Mouse (Mus musculus) pancreas, adult 10 weeks (tissue): ENCODE results near the gene Clba1. TPM values are rescaled to one million over a fixed set of nuclear protein-coding genes. Genes with fewer than 3 reads are reported as not detected.

ENCODE experiments used
- polyA plus RNA-seq: library from polyadenylated mRNA; stranded (reverse); fragments of 350-450 nt; fragmentation: Illumina TruSeq; extraction: RNeasy Lipid Tissue Mini Kit (QIAGEN cat#74804); gene quantifications from one replicate; pipeline ENCODE4 v1.2.3, GENCODE M21; 2015; ENCODE audit warnings: low read depth, low replicate concordance; ENCODE audit not compliant: insufficient read depth

The Clba1 gene
- polyA plus RNA-seq: 1.8 TPM

DNA sequence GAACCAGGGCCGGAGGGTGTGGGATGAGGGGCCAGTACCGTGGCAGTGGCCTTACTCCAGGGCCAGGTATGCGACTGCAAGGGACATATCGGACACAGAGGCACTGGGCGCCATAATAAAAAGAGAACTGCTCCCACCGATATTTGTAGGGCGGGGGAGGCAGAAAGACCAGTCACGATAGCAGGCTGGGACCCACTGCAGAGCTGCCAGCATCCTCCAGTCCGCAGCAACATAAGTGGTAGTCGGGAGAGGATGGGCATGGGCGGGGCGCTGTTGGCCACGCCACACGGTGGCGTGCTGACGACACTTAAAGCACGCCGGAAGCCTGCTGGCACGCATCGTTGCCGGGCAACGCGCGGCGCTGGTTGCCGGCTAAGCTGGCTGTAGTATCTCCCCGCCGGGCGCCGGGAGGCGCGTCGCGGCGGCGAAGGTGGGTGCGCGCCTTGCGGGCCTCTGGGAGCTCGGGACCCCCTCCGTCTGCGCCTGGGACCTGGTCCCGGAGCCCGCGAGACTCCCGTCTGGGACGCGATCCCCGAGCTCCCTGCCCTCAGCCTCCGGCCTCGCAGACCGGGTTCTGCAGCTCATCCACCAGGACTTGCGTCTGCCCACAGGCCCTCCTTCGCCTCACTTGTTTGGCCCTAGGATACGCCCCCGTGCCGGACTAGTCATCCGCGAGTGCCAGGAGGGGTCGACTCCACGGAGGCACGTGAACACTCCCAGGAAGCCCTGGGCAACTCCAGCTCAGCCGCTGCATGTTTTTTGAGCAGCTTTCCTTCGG, at the start of gene Clba1:
Gene Clba1 (plus strand): TSS at position 351 of the 778 bp plus-strand sequence.

DNA sequence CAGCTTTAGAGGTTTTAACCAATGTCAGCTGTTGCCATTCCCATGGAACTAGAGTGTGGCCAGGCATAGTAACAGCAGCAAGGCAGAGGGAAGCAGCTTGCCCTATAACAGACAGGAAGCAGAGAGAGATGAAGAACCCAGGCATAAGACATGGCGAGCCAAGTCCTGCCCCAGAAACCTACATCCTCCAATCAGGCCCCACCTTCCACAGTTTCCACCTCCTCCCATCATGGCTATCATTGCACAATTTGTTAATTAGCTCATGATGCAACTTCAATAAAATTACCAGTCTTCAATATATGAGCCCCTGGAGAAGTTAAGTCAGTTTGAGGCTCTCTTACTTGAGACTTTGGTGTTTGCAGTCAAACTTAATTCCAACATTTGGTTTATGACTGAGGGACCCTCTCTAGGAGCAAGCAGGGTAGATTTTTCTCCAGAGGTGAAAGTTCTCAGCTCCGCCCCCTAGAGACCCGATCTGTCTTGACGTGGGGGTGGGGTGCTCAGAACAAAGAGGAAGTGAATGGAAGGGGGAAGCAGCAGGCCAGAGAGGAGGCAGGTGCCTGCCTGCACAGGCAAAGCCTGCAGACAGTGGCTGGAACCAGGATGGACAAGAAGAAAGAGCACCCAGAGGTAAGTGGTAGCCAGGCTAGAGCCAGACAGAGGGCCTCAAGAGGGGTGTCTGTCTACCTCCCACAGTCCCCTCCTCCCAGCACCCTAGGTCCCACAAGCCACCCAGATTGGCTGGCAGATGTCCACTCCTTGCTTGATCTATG, 48.4 kb upstream of the Clba1 start, which contains the start of gene Pld4:
Gene Pld4 (plus strand): TSS at position 502 of the 773 bp plus-strand sequence.

DNA sequence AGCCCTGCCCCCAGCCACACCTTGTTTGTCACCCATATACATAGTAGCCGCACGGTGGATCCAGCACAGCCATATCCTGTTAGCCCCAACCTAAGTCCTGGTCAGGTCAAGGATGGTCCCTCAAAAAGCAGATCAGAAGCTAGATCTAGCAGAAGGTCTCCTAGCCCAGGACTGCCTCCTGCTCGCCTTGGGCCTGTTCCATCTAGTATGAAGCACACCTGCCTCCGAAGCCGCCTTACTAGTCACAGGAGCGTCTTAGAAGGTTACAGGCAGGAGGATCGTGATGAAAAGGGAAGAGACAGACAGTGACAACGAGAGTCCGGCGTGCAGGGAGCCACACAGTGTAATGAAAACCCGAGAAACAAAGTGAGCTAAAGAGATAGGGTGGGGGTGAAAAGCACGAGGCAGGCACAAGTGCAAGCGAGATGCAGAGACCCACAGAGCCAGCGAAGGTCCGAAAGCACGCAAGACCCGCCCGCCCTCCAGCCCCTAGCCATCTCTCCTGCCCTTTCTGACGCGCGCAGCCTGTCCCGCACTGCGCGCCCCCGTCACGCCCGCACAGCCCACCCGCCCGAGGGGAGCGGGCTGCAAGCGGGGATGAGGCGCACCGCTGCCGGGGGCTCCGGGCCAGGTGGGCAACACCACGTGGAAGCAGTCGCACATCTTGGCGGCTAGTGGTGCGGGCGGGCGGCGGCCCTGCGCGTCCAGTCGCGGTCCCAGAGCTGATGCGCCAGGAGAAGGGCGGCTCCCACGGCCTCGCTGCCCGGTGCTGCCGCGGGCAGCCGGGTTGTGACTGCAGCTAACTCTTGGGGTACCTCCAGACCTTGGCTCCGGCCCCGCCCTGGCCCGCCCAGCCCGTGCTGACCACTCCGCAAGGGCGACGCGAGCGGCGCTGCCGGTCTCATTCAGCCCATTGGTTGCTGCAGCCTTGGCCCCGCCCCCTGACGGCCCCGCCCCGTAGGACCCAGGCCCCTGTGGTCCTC, 6.6 kb upstream of the Clba1 start, which contains the start of gene Ahnak2:
Gene Ahnak2 (minus strand): TSS at position 794 of the 983 bp plus-strand sequence.

DNA sequence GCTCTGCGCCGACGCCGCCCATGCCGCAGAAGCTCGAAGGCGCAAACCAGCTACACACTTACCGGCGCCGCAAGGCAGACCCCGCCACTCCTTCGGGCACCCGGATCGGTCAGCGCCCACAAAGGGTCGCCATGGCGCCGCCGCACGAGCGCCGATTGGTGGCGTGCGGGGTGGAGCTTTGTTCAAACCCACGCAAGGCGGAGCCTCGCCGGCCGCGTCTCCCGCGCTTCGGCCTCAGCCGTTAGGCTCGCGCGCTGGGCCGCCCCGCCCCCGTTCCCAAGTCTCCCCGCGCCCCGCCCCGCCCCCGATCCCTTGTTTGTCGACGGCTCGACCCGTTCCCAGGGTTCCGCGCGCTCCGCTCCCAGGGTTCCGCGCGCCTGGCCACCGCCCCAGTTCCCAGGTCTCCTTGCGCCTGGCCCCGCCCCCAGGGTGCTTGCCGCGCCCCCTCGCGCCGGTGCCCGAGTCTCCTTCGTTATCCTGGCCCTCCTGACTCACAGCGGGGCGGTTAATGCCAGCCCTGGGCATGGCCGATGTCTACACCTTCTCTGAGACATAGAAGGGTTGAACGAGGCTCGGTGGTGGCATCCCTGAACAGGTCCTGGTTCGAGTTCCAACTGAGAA, 20.6 kb downstream of the Clba1 start, which contains the start of gene Cdca4:
Gene Cdca4 (minus strand): TSS at position 180 of the 621 bp plus-strand sequence.

Other genes starting within 250 kb of the Clba1 start
- gene Inf2, start 220.2 kb upstream of the Clba1 start, polyA plus RNA-seq: 5.4 TPM
- 1.4 TPM for gene Adssl1, start 188.9 kb upstream of the Clba1 start, polyA plus RNA-seq
- gene Siva1, start 164.3 kb upstream of the Clba1 start, polyA plus RNA-seq: 14.2 TPM
- 35.9 TPM for gene Akt1, start 134.1 kb upstream of the Clba1 start, polyA plus RNA-seq
- 5.6 TPM for gene Zbtb42, start 130.1 kb upstream of the Clba1 start, polyA plus RNA-seq
- gene Cep170b, start 88.5 kb upstream of the Clba1 start, polyA plus RNA-seq: 11.7 TPM
- gene Pld4, start 48.3 kb upstream of the Clba1 start, polyA plus RNA-seq: 5.7 TPM
- 6.0 TPM for gene Ahnak2, start 6.3 kb upstream of the Clba1 start, polyA plus RNA-seq
- 3.2 TPM for gene Cdca4, start 20.5 kb downstream of the Clba1 start, polyA plus RNA-seq
- gene Gpr132, start 59.3 kb downstream of the Clba1 start, polyA plus RNA-seq: not detected
- 9.9 TPM for gene Jag2, start 120.8 kb downstream of the Clba1 start, polyA plus RNA-seq
- gene Nudt14, start 133.2 kb downstream of the Clba1 start, polyA plus RNA-seq: 5.4 TPM
- 4.7 TPM for gene Btbd6, start 167.5 kb downstream of the Clba1 start, polyA plus RNA-seq
- gene Brf1, start 191.8 kb downstream of the Clba1 start, polyA plus RNA-seq: 42.9 TPM
- gene Pacs2, start 205.6 kb downstream of the Clba1 start, polyA plus RNA-seq: 7.0 TPM